Mouse (Mus musculus): Measurements from ENCODE around the gene Crlf2. TPM values are rescaled to one million over a fixed set of nuclear protein-coding genes. Genes with fewer than 3 reads are reported as not detected.

Crlf2 gene
- polyA plus RNA-seq, 1 experiment from 2014 or later, result 5.4 TPM

Other genes with a start within 250 kb of the Crlf2 start
- gene Vmn2r16, start 228.8 kb downstream of the Crlf2 start, polyA plus RNA-seq (2016; fragmentation: Nextera tagmentation; extraction: Ambion mirVana), result not detected in 2 replicates
- not detected in 2 replicates for gene Vmn2r17, start 139.3 kb downstream of the Crlf2 start, polyA plus RNA-seq (2016; fragmentation: Nextera tagmentation; extraction: Ambion mirVana)
- gene 5430403G16Rik, start 132.0 kb upstream of the Crlf2 start, polyA plus RNA-seq (2016; fragmentation: Nextera tagmentation; extraction: Ambion mirVana), result 3.0 and 3.1 TPM in 2 replicates
- 6.3 and 7.7 TPM in 2 replicates for gene 4930522L14Rik, start 192.9 kb upstream of the Crlf2 start, polyA plus RNA-seq (2016; fragmentation: Nextera tagmentation; extraction: Ambion mirVana)

Measured in embryonic facial prominence, embryonic 12.5 days (tissue).